Mouse (Mus musculus) neural tube, embryonic 13.5 days (tissue): ENCODE measurements around the gene Kif2a. TPM values are rescaled to one million over a fixed set of nuclear protein-coding genes. Genes with fewer than 3 reads are reported as not detected.
"Not testable (repeated sequence)": the region's sequence is repeated elsewhere in the genome, so short reads cannot be mapped to it uniquely, and the experiment has no call there.

ENCODE experiments used
- ATAC-seq: fragments of 200-750 bp; cut with Nextera tagmentation; 2 replicates; pipeline ENCODE4 v1.8.0; 2017; ENCODE audit warnings: low read depth, mild to moderate bottlenecking, moderate TSS enrichment, moderate library complexity
- H3K27ac ChIP-seq: fragments of 300-500 bp; sonication (generic); replicated peaks from 2 replicates; pipeline ENCODE4 v1.5.1; 2015; ENCODE audit warnings: moderate library complexity, mild to moderate bottlenecking, inconsistent platforms
- H3K27me3 ChIP-seq: fragments of 300-500 bp; sonication (generic); 2 replicates; pipeline ENCODE4 v1.6.1; 2015; ENCODE audit warnings: mild to moderate bottlenecking, inconsistent platforms
- H3K36me3 ChIP-seq: fragments of 300-500 bp; sonication (generic); 2 replicates; pipeline ENCODE4 v1.6.1; 2015; ENCODE audit warnings: mild to moderate bottlenecking, inconsistent platforms
- H3K4me1 ChIP-seq: fragments of 300-500 bp; sonication (generic); replicated peaks from 2 replicates; pipeline ENCODE4 v1.6.1; 2015; ENCODE audit warnings: inconsistent platforms
- H3K4me2 ChIP-seq: fragments of 300-500 bp; sonication (generic); 2 replicates; pipeline ENCODE4 v1.6.1; 2015; ENCODE audit warnings: inconsistent platforms, mild to moderate bottlenecking, moderate library complexity
- H3K4me3 ChIP-seq: fragments of 300-500 bp; sonication (generic); 2 replicates; pipeline ENCODE4 v1.5.1; 2015; ENCODE audit warnings: mild to moderate bottlenecking, inconsistent platforms
- H3K9ac ChIP-seq: fragments of 300-500 bp; sonication (generic); 2 replicates; pipeline ENCODE4 v1.6.1; 2015; ENCODE audit warnings: moderate library complexity, mild to moderate bottlenecking, inconsistent platforms
- H3K9me3 ChIP-seq: fragments of 300-500 bp; sonication (generic); 2 replicates; pipeline ENCODE4 v1.6.1; 2016; ENCODE audit warnings: inconsistent platforms
- WGBS: fragments of 180-500 bp; shearing (Covaris S2); methylation state at CpG from one replicate; pipeline ENCODE4 v1.1.7; 2015; 5-methylcytosine and 5-hydroxymethylcytosine counted together
- polyA plus RNA-seq: library from polyadenylated mRNA; unstranded; fragments of >200 nt; fragmentation: Nextera tagmentation; extraction: Ambion mirVana; gene quantifications from 2 replicates; pipeline ENCODE4 v1.2.1, GENCODE M21; 2015

Gene Kif2a
- polyA plus RNA-seq, 1 experiment from 2014 or later: 57.3 TPM

DNA sequence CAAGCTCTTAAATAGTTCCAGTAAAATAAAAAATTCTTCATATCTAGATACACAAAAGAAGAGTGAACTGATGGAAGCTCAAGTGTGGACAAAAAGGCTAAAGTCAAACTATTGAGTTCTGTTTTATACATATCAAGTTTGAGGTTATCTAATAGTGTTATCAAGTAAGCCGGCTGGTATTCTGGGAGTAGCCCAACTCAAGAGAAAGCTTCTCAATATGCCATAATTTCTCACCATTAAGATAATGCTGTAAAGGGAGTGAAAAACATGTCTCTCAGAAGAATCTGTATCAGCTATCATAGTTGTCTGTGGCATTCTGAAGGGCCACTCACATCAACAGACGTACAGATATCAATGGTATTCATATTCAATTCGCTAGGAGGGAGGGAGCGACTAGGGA lies 13.8 kb downstream of the Kif2a start:
- WGBS: 91% methylated on average over 4 of the region's 4 CpGs

GRCm38 (mm10) chr13:107003211-107003610 lies 18.7 kb downstream of the Kif2a start:
- no peak for ATAC-seq
- H3K4me2 ChIP-seq: no peak overlapping the region
- no peaks in the 10 kb centered on the region for H3K27me3 ChIP-seq
- H3K4me1 ChIP-seq: no peaks in the 10 kb centered on the region
- WGBS: 91% methylated on average over 2 of the region's 2 CpGs
- H3K36me3 ChIP-seq: no peaks in the 10 kb centered on the region
- no peak overlapping the region for H3K27ac ChIP-seq
- H3K9me3 ChIP-seq: no peaks in the 10 kb centered on the region
- H3K9ac ChIP-seq: no peak overlapping the region
- no peak overlapping the region for H3K4me3 ChIP-seq

More for the DNA sequence above, 13.8 kb downstream of the Kif2a start:
- Histone ChIP-seq H3K27me3 (no peaks in the 10 kb centered on the region), H3K4me3 (no peak overlapping the region), H3K9me3 (no peaks in the 10 kb centered on the region), H3K27ac (no peak overlapping the region), H3K36me3 (no peaks in the 10 kb centered on the region), H3K9ac (no peak overlapping the region), H3K4me2 (no peak overlapping the region), H3K4me1 (peaks cover 7% of the 10 kb centered on the region)
- ATAC-seq: no peak

DNA sequence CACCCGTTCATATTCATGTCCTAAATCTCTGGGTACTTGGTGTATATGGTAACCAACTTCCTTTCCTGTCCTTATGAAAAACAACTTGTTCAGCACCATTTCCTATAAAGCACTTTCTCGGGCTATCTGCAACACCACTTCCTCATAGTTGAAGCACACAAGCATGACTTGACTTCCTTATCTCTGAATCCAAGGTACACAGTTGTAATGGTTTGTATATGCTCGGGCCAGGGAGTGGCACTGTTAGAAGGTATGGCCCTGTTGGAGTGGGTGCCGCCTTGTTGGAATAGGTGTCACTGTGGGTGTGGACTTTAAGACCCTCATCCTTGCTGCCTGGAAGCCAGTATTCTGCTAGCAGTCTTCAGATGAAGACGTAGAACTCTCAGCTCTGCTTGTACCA lies 23.3 kb downstream of the Kif2a start:
- no peak overlapping the region for H3K4me3 ChIP-seq
- H3K27ac ChIP-seq: no peak overlapping the region
- no peak overlapping the region for H3K9ac ChIP-seq
- no peaks in the 10 kb centered on the region for H3K9me3 ChIP-seq
- no peak overlapping the region for H3K4me2 ChIP-seq
- no peak for ATAC-seq
- H3K27me3 ChIP-seq: no peaks in the 10 kb centered on the region
- H3K4me1 ChIP-seq: no peaks in the 10 kb centered on the region; the same call in 1 of the 2 replicates
- WGBS: 90% methylated on average over 5 of the region's 5 CpGs
- no peaks in the 10 kb centered on the region for H3K36me3 ChIP-seq

DNA sequence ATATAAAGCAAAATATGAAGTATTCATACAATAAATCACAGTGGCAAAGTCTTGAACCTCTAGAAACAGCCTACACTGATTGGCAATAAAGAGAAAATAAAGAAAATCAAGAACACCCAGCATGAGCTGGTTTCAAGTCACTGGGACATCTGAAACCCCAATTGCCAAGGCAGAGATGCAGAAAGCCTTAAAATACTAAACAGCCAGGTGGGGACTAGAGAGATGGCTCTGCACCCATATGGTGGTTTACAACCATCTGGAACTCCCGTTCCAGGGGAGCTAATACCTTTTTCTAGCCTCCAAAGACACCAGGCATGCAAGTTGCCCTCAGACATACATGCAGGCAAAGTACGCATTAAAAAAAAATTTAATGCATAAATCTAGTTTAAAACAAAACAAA lies 23.9 kb downstream of the Kif2a start:
- WGBS: 86% methylated on average over 2 of the region's 2 CpGs

DNA sequence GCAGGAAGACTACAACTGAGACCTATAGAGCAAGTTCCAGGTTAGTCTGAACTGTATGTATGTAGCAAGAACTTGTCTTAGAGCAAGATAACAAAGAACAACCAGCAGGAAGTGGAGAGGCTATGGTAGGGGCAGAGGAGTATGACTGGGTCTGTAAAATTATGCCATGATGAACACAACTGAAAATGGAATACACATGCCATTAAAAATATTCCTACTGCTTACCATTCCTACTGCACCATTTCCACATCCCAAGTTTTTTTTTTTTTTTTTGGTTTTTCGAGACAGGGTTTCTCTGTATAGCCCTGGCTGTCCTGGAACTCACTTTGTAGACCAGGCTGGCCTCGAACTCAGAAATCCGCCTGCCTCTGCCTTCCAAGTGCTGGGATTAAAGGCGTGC lies 24.4 kb downstream of the Kif2a start:
- H3K4me1 ChIP-seq, ATAC-seq, H3K4me3 ChIP-seq, H3K27ac ChIP-seq, H3K36me3 ChIP-seq, H3K27me3 ChIP-seq, H3K9ac ChIP-seq, H3K9me3 ChIP-seq, H3K4me2 ChIP-seq: not testable (repeated sequence)
- WGBS: 95% methylated on average over 4 of the region's 4 CpGs

More for the DNA sequence above, 23.9 kb downstream of the Kif2a start:
- Histone ChIP-seq H3K27me3 (no peaks in the 10 kb centered on the region), H3K9me3 (no peaks in the 10 kb centered on the region), H3K9ac (no peak overlapping the region), H3K4me1 (no peaks in the 10 kb centered on the region; the same call in 1 of the 2 replicates), H3K27ac (no peak overlapping the region), H3K4me2 (no peak overlapping the region), H3K4me3 (no peak overlapping the region), H3K36me3 (peaks cover 5% of the 10 kb centered on the region)
- ATAC-seq: no peak

DNA sequence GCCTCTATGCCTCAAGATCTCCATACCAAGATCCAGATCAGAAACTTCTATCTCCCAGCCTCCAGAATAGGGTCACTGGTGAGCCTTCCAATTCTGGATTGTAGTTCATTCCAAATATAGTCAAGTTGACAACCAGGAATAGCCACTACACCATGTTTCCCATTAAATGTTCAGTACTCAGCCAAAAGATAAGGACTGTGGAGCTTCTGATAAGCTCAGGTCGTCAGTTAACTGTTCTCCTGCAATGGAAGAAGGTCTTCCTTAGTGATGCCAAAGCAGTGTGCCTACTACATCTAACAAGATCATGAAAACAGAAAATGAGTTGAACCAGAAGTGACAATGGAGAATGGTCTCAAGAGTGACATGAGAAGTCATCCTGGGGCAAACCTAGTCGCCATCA lies 25.0 kb downstream of the Kif2a start:
- no peak overlapping the region for H3K9ac ChIP-seq
- H3K4me2 ChIP-seq: no peak overlapping the region
- H3K27ac ChIP-seq: no peak overlapping the region
- 89% methylated on average over 2 of the region's 2 CpGs for WGBS
- ATAC-seq: no peak
- no peaks in the 10 kb centered on the region for H3K27me3 ChIP-seq
- H3K36me3 ChIP-seq: peaks cover 15% of the 10 kb centered on the region
- no peaks in the 10 kb centered on the region; the same call in 1 of the 2 replicates for H3K4me1 ChIP-seq
- H3K9me3 ChIP-seq: no peaks in the 10 kb centered on the region
- H3K4me3 ChIP-seq: no peak overlapping the region

DNA sequence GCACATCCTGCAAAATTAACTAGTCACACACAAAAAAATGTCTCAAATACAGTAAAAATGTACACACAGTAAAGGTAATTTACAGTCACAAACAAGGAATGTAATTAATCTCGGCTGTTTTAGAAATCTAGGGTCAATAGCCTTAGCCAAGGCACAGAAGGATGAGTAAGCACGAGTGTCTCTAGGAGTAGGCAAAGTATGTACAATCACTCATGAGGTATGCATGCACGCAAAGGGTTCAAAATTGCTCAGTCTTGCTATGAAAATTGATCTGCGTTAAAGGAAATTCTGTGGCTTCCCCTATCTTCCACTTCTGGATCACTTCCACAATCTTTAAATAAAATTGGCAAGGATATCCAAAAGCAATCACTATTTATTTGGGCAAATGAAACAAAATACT lies 60.4 kb downstream of the Kif2a start:
- H3K4me3 ChIP-seq: no peak overlapping the region
- no peak overlapping the region for H3K27ac ChIP-seq
- H3K9ac ChIP-seq: no peak overlapping the region
- H3K4me1 ChIP-seq: no peaks in the 10 kb centered on the region
- no peaks in the 10 kb centered on the region for H3K27me3 ChIP-seq
- 91% methylated on average over 4 of the region's 4 CpGs for WGBS
- H3K36me3 ChIP-seq: peaks cover 61% of the 10 kb centered on the region
- H3K4me2 ChIP-seq: no peak overlapping the region
- ATAC-seq: no peak
- H3K9me3 ChIP-seq: no peaks in the 10 kb centered on the region

- H3K4me2 ChIP-seq: no peak overlapping the region
- no peak for ATAC-seq
- no peaks in the 10 kb centered on the region for H3K4me1 ChIP-seq
- no peak overlapping the region for H3K27ac ChIP-seq
- H3K9me3 ChIP-seq: no peaks in the 10 kb centered on the region
- no peaks in the 10 kb centered on the region for H3K27me3 ChIP-seq
- H3K4me3 ChIP-seq: no peak overlapping the region
- H3K36me3 ChIP-seq: peaks cover 67% of the 10 kb centered on the region
- whole genome bisulfite sequencing: 89% methylated on average over 3 of the region's 3 CpGs
- H3K9ac ChIP-seq: no peak overlapping the region
Observed at GRCm38 (mm10) chr13:106960557-106960956, 61.4 kb downstream of the Kif2a start.

- WGBS: 90% methylated on average over 3 of the region's 3 CpGs
- ATAC-seq: no peak
Observed at GRCm38 (mm10) chr13:106958286-106958685, 63.6 kb downstream of the Kif2a start.

DNA sequence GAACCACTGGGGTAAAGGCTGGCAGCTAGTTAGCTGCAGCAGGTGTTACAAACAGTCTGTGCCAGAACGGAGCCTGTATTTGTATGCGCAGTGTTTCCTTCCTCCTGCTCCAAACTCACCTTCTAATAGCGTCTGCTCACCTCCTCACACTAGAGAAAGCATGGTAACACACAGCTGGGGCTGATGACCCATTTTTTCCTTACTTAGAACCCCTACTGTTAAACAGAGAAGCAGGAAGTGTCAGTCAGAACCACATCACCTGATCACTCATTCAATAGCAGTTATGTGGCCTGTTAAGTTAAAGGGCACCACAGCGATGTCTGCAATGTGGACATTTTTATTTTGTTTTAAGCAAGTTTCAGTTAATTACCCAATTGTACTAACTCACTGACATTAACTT lies 64.4 kb downstream of the Kif2a start:
- Histone ChIP-seq H3K27ac (no peak overlapping the region), H3K36me3 (peaks cover 69% of the 10 kb centered on the region), H3K4me1 (no peaks in the 10 kb centered on the region), H3K4me2 (no peak overlapping the region), H3K4me3 (no peak overlapping the region), H3K9me3 (no peaks in the 10 kb centered on the region), H3K27me3 (no peaks in the 10 kb centered on the region), H3K9ac (no peak overlapping the region)
- ATAC-seq: no peak
- 88% methylated on average over 4 of the region's 4 CpGs for whole genome bisulfite sequencing

More at GRCm38 (mm10) chr13:106958286-106958685, 63.6 kb downstream of the Kif2a start:
- Histone ChIP-seq H3K36me3 (peaks cover 71% of the 10 kb centered on the region), H3K4me3 (no peak overlapping the region), H3K9me3 (no peaks in the 10 kb centered on the region), H3K4me1 (no peaks in the 10 kb centered on the region), H3K9ac (no peak overlapping the region), H3K4me2 (no peak overlapping the region), H3K27ac (no peak overlapping the region), H3K27me3 (no peaks in the 10 kb centered on the region)

DNA sequence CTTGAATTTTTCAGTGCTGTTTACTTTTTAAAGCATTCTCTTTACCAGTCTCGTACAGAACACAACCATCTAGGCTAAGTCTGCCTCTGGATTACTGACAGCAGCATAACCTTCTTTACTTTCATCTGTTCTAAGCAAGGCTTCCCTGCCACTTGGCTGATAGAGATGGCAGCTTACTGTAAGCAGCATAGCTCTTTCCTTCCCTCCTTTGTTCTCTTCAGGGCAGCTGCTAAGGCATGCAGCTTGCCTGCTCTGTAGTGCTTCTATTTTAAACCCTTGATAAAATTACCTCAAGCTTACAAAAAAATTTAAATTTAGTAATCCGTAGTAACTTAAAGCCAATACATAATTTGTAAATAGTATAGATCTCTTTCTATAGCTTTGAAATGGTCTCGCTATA lies 67.0 kb downstream of the Kif2a start:
- H3K4me1 ChIP-seq: no peaks in the 10 kb centered on the region
- no peak overlapping the region for H3K4me2 ChIP-seq
- H3K9ac ChIP-seq: no peak overlapping the region
- H3K27ac ChIP-seq: no peak overlapping the region
- peaks cover 69% of the 10 kb centered on the region for H3K36me3 ChIP-seq
- no peak overlapping the region for H3K4me3 ChIP-seq
- H3K9me3 ChIP-seq: no peaks in the 10 kb centered on the region
- ATAC-seq: no peak
- WGBS: 96% methylated on average over 3 of the region's 3 CpGs
- H3K27me3 ChIP-seq: no peaks in the 10 kb centered on the region

- H3K27ac ChIP-seq: peak overlapping the region; percentile 82; the same call in 1 of the 2 replicates
- peak overlapping the region; percentile 61 for H3K4me2 ChIP-seq
- peaks cover 20% of the 10 kb centered on the region for H3K4me1 ChIP-seq
- no peaks in the 10 kb centered on the region for H3K9me3 ChIP-seq
- peak overlapping the region; percentile 87 for H3K9ac ChIP-seq
- ATAC-seq: peak; percentile 1; the same call in 1 of the 2 replicates
- H3K4me3 ChIP-seq: peak overlapping the region; percentile 94
- H3K36me3 ChIP-seq: peaks cover 29% of the 10 kb centered on the region
- no peaks in the 10 kb centered on the region for H3K27me3 ChIP-seq
- WGBS: 5% methylated on average over 6 of the region's 6 CpGs
Observed at GRCm38 (mm10) chr13:106947583-106947982, 74.3 kb downstream of the Kif2a start.
